Mouse (Mus musculus) heart, embryonic 10.5 days (tissue): Measurements from ENCODE around the gene Angptl7. TPM values are rescaled to one million over a fixed set of nuclear protein-coding genes. Genes with fewer than 3 reads are reported as not detected.

Experiments
- DNase-seq: peaks from one replicate; pipeline ENCODE4 v3.0.0-alpha.2; 2017; ENCODE audit warnings: low spot score
- H3K27ac ChIP-seq: fragments of 300-500 bp; sonication (generic); 2 replicates; pipeline ENCODE4 v1.5.1; 2016; ENCODE audit warnings: mild to moderate bottlenecking
- H3K27me3 ChIP-seq: fragments of 300-500 bp; sonication (generic); 2 replicates; pipeline ENCODE4 v1.6.1; 2016; ENCODE audit warnings: mild to moderate bottlenecking; ENCODE audit not compliant: poor library complexity, insufficient read depth, severe bottlenecking
- H3K36me3 ChIP-seq: fragments of 300-500 bp; sonication (generic); 2 replicates; pipeline ENCODE4 v1.6.1; 2016; ENCODE audit warnings: mild to moderate bottlenecking, moderate library complexity
- H3K4me1 ChIP-seq: fragments of 300-500 bp; sonication (generic); 2 replicates; pipeline ENCODE4 v1.6.1; 2016; ENCODE audit warnings: mild to moderate bottlenecking
- H3K4me3 ChIP-seq: fragments of 300-500 bp; sonication (generic); 2 replicates; pipeline ENCODE4 v1.5.1; 2016; ENCODE audit warnings: mild to moderate bottlenecking, moderate library complexity
- H3K9me3 ChIP-seq: fragments of 300-500 bp; sonication (generic); 2 replicates; pipeline ENCODE4 v1.6.1; 2016; ENCODE audit warnings: mild to moderate bottlenecking, moderate library complexity
- WGBS: fragments of 180-500 bp; shearing (Covaris S2); methylation state at CpG from one replicate; pipeline ENCODE4 v1.1.7; 2016; 5-methylcytosine and 5-hydroxymethylcytosine counted together
- polyA plus RNA-seq: library from polyadenylated mRNA; unstranded; fragments of >200 nt; fragmentation: Nextera tagmentation; extraction: Ambion mirVana; gene quantifications from 2 replicates; pipeline ENCODE4 v1.2.1, GENCODE M21; 2016

Gene Angptl7
- polyA plus RNA-seq, 1 experiment from 2014 or later, result 2.8 TPM

GRCm38 (mm10) chr4:148513021-148513559 lies 12.8 kb upstream of the Angptl7 start:
- Histone ChIP-seq H3K4me3 (no peak overlapping the region), H3K27me3 (no peaks in the 10 kb centered on the region), H3K9me3 (no peaks in the 10 kb centered on the region), H3K27ac (no peak overlapping the region), H3K4me1 (peaks cover 7% of the 10 kb centered on the region), H3K36me3 (peaks cover 77% of the 10 kb centered on the region)
- 78% methylated on average over 6 of the region's 6 CpGs for WGBS
- no peak for DNase-seq

- 93% methylated on average over 4 of the region's 4 CpGs for WGBS
- DNase-seq, result no peak
- H3K36me3 ChIP-seq, result peaks cover 76% of the 10 kb centered on the region
Observed at GRCm38 (mm10) chr4:148511334-148511733, 11.1 kb upstream of the Angptl7 start.

GRCm38 (mm10) chr4:148510691-148511090 lies 10.4 kb upstream of the Angptl7 start:
- H3K4me3 ChIP-seq, result no peak overlapping the region
- H3K4me1 ChIP-seq, result no peaks in the 10 kb centered on the region
- H3K9me3 ChIP-seq, result no peaks in the 10 kb centered on the region
- 85% methylated on average over 4 of the region's 4 CpGs for WGBS
- peaks cover 77% of the 10 kb centered on the region for H3K36me3 ChIP-seq
- no peak for DNase-seq
- no peaks in the 10 kb centered on the region for H3K27me3 ChIP-seq
- H3K27ac ChIP-seq, result no peak overlapping the region

More at GRCm38 (mm10) chr4:148511334-148511733, 11.1 kb upstream of the Angptl7 start:
- Histone ChIP-seq H3K9me3 (no peaks in the 10 kb centered on the region), H3K4me3 (no peak overlapping the region), H3K27ac (no peak overlapping the region), H3K4me1 (no peaks in the 10 kb centered on the region), H3K27me3 (no peaks in the 10 kb centered on the region)

GRCm38 (mm10) chr4:148509450-148510084 lies 9.3 kb upstream of the Angptl7 start:
- no peaks in the 10 kb centered on the region for H3K9me3 ChIP-seq
- peaks cover 70% of the 10 kb centered on the region for H3K36me3 ChIP-seq
- H3K4me1 ChIP-seq, result peaks cover 3% of the 10 kb centered on the region; the same call in 1 of the 2 replicates
- no peaks in the 10 kb centered on the region for H3K27me3 ChIP-seq
- no peak overlapping the region for H3K4me3 ChIP-seq
- no peak for DNase-seq
- H3K27ac ChIP-seq, result no peak overlapping the region
- WGBS, result 85% methylated on average over 8 of the region's 8 CpGs

GRCm38 (mm10) chr4:148508084-148508849 lies 8.0 kb upstream of the Angptl7 start:
- no peak overlapping the region for H3K4me3 ChIP-seq
- no peak for DNase-seq
- no peaks in the 10 kb centered on the region for H3K27me3 ChIP-seq
- H3K9me3 ChIP-seq, result no peaks in the 10 kb centered on the region
- H3K36me3 ChIP-seq, result peaks cover 66% of the 10 kb centered on the region
- no peak overlapping the region for H3K27ac ChIP-seq
- peaks cover 7% of the 10 kb centered on the region; the same call in 1 of the 2 replicates for H3K4me1 ChIP-seq
- 93% methylated on average over 14 of the region's 14 CpGs for WGBS

- no peaks in the 10 kb centered on the region for H3K27me3 ChIP-seq
- peaks cover 7% of the 10 kb centered on the region; the same call in 1 of the 2 replicates for H3K4me1 ChIP-seq
- H3K4me3 ChIP-seq, result no peak overlapping the region
- no peaks in the 10 kb centered on the region for H3K9me3 ChIP-seq
- WGBS, result 88% methylated on average over 5 of the region's 5 CpGs
- H3K36me3 ChIP-seq, result peaks cover 66% of the 10 kb centered on the region
- DNase-seq, result no peak
- H3K27ac ChIP-seq, result no peak overlapping the region
Observed at GRCm38 (mm10) chr4:148507585-148507984, 7.3 kb upstream of the Angptl7 start.

- 0 out of 2 replicates have a peak overlapping the region, but pooled peaks have one; percentile 42 for H3K27ac ChIP-seq
- H3K4me3 ChIP-seq, result no peak overlapping the region
- peaks cover 71% of the 10 kb centered on the region for H3K36me3 ChIP-seq
- H3K27me3 ChIP-seq, result no peaks in the 10 kb centered on the region
- no peaks in the 10 kb centered on the region for H3K9me3 ChIP-seq
- DNase-seq, result no peak
- H3K4me1 ChIP-seq, result peaks cover 14% of the 10 kb centered on the region
- WGBS, result 70% methylated on average over 8 of the region's 8 CpGs
Observed at GRCm38 (mm10) chr4:148504497-148504959, 4.3 kb upstream of the Angptl7 start.

- H3K27ac ChIP-seq, result no peak overlapping the region
- no peak for DNase-seq
Observed at GRCm38 (mm10) chr4:148495874-148496689, 4.2 kb downstream of the Angptl7 start.

GRCm38 (mm10) chr4:148495160-148495559 lies 5.1 kb downstream of the Angptl7 start:
- Histone ChIP-seq H3K27ac (no peak overlapping the region), H3K36me3 (peaks cover 77% of the 10 kb centered on the region), H3K9me3 (no peaks in the 10 kb centered on the region), H3K27me3 (no peaks in the 10 kb centered on the region), H3K4me1 (peaks cover 18% of the 10 kb centered on the region), H3K4me3 (no peak overlapping the region)
- no peak for DNase-seq
- WGBS, result 86% methylated on average over 6 of the region's 6 CpGs

More at GRCm38 (mm10) chr4:148495874-148496689, 4.2 kb downstream of the Angptl7 start:
- Histone ChIP-seq H3K9me3 (no peaks in the 10 kb centered on the region), H3K4me3 (no peak overlapping the region), H3K36me3 (peaks cover 74% of the 10 kb centered on the region), H3K27me3 (no peaks in the 10 kb centered on the region), H3K4me1 (peaks cover 19% of the 10 kb centered on the region)
- WGBS, result 89% methylated on average over 25 of the region's 25 CpGs

GRCm38 (mm10) chr4:148491448-148491847 lies 8.8 kb downstream of the Angptl7 start:
- peaks cover 12% of the 10 kb centered on the region for H3K4me1 ChIP-seq
- no peaks in the 10 kb centered on the region for H3K9me3 ChIP-seq
- WGBS, result 85% methylated on average over 7 of the region's 7 CpGs
- peaks cover 86% of the 10 kb centered on the region for H3K36me3 ChIP-seq
- no peaks in the 10 kb centered on the region for H3K27me3 ChIP-seq
- no peak overlapping the region for H3K27ac ChIP-seq
- no peak for DNase-seq
- no peak overlapping the region for H3K4me3 ChIP-seq

- H3K27ac ChIP-seq, result no peak overlapping the region
- H3K9me3 ChIP-seq, result no peaks in the 10 kb centered on the region
- peaks cover 12% of the 10 kb centered on the region for H3K4me1 ChIP-seq
- H3K27me3 ChIP-seq, result no peaks in the 10 kb centered on the region
- H3K4me3 ChIP-seq, result no peak overlapping the region
- DNase-seq, result no peak
- H3K36me3 ChIP-seq, result peaks cover 86% of the 10 kb centered on the region
- WGBS, result 74% methylated on average over 6 of the region's 6 CpGs
Observed at GRCm38 (mm10) chr4:148490502-148490901, 9.8 kb downstream of the Angptl7 start.

- DNase-seq, result no peak
- no peak overlapping the region for H3K4me3 ChIP-seq
Observed at GRCm38 (mm10) chr4:148487841-148488240, 12.4 kb downstream of the Angptl7 start.

More at GRCm38 (mm10) chr4:148487841-148488240, 12.4 kb downstream of the Angptl7 start:
- no peaks in the 10 kb centered on the region for H3K9me3 ChIP-seq
- H3K4me1 ChIP-seq, result no peaks in the 10 kb centered on the region
- no peaks in the 10 kb centered on the region for H3K27me3 ChIP-seq
- WGBS, result 67% methylated on average over 2 of the region's 2 CpGs
- no peak overlapping the region for H3K27ac ChIP-seq
- peaks cover 97% of the 10 kb centered on the region for H3K36me3 ChIP-seq
